Mouse (Mus musculus): ENCODE data around the gene Gmnn. TPM values are rescaled to one million over a fixed set of nuclear protein-coding genes. Genes with fewer than 3 reads are reported as not detected.
"Not testable (repeated sequence)": the region's sequence is repeated elsewhere in the genome, so short reads cannot be mapped to it uniquely, and the experiment has no call there.

The Gmnn gene
- total RNA-seq, 1 experiment from 2014 or later = 12.3 TPM

DNA sequence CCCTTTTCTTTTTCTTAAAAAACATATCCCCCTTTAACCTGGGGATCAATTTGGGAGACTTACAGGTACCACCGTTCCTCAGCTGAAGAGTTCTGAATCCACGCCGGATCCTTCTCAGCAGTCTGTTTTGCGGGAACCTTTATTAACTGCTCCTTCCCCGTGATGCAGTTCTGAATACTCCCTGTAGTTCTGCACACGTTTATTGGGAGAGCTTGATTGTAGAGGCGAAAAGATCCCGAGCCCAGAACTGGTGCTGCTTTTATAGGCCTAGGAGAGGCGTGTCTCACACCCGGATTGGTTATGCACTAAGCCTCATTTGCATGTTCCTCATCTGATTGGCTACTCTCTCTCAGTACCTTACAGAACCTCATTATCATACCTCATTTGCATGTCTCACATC is 9.8 kb upstream of the Gmnn start:
- not testable (repeated sequence) for ATAC-seq (ENCODE audit: extremely low read depth, insufficient number of reproducible peaks, low FRiP score, poor library complexity, severe bottlenecking)

GRCm38 (mm10) chr13:24767809-24768208 is 6.1 kb upstream of the Gmnn start:
- ATAC-seq (ENCODE audit: extremely low read depth, insufficient number of reproducible peaks, low FRiP score, poor library complexity, severe bottlenecking) = not testable (repeated sequence)

GRCm38 (mm10) chr13:24762254-24762653 is 531 bp upstream of the Gmnn start:
- no peak for ATAC-seq (ENCODE audit: extremely low read depth, insufficient number of reproducible peaks, low FRiP score, poor library complexity, severe bottlenecking)

- ATAC-seq (ENCODE audit: extremely low read depth, insufficient number of reproducible peaks, low FRiP score, poor library complexity, severe bottlenecking) = no peak
Measured at GRCm38 (mm10) chr13:24761083-24761402, 680 bp downstream of the Gmnn start.

DNA sequence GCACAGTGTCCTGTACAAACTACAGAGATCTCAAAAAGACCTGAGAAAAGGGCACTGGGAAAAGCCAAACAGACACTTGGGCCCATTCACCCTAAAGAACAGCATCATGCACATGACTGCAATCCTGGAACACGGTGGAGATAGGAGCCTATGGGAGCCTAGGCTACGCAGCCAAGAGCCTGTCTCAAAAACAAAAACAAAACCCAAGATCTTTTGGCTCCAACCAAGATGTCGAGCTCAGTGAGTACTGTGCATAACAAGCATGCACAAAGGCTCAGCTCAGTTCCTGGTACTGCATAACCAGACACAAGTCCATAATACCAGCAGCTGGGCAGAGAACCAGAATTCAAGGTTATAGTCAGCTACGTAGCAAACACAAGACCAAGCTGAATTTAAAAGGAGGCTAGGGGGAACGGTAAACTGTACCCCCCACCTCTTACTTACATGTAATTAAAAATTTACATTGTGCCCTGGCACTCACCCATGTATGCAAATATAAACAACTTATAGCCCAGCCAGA is 1.3 kb downstream of the Gmnn start:
- no peak for ATAC-seq (ENCODE audit: extremely low read depth, insufficient number of reproducible peaks, low FRiP score, poor library complexity, severe bottlenecking)

DNA sequence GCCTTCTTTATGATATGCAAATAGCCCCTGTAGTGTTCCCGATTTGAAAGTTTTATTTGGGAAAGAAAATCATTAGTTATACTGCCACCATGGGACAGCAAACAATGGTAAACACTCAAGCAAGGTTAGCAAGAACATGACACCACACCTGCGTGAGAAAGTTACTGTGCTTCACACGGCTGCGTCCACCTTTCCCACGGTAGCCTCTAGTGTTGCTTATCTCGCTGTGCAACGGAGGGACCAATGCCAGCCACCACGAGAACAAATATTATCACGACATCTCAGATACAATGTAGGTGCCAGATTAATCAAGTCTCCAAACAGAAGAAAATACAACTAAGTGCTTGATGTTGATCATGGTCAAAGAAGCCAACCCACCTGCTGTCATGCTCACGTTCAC is 2.3 kb downstream of the Gmnn start:
- ATAC-seq (ENCODE audit: extremely low read depth, insufficient number of reproducible peaks, low FRiP score, poor library complexity, severe bottlenecking) = no peak

DNA sequence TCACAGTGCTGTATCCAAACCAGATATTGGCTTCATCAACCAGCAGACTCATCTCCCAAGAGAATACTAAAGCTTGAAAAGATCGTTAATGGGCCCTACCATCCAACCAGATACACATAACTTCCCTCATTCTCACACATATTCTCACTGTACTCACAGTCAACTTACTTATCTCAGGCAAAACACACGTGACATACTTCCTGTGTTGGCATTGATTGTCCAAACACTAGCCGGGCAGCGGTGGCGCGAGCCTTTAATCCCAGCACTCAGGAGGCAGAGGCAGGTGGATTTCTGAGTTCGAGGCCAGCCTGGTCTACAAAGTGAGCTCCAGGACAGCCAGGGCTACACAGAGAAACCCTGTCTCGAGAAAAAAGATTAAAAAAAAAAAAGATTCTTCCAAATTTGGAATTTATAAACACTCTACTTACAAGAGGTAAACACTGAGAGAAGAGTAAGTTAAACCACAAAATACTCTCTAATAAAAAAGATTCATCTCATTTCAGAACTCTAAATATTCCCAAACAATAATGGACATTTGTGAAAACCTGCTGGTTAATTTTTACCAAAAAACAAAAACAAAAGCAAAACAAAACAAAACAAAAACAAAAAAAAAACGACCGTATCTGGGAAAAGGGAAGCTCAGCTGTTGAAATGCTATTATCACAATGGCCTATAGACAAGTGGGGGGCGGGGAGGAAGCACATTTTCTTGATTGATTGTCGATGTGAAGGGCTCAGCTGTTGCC is 3.7 kb downstream of the Gmnn start:
- ATAC-seq (ENCODE audit: extremely low read depth, insufficient number of reproducible peaks, low FRiP score, poor library complexity, severe bottlenecking) = no peak

DNA sequence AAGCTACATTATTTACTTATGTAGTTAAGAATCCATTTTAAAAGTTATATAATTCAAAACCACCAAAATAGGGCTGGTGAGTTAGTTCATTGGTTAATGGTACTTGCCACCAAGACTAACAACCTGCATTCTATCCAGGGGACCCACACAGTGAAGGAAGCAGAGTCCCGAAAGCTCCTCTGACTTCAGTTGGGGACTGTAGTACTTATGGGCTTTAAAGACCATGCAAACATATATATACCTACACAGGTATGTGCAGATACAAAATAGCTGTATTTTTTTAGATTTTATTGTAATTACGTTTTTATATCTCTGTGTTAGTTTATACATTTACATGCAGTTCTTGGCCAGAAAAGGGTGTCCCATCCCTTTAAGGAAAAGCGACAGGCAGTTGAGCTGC is 5.0 kb downstream of the Gmnn start:
- no peak for ATAC-seq (ENCODE audit: extremely low read depth, insufficient number of reproducible peaks, low FRiP score, poor library complexity, severe bottlenecking)

- no peak for ATAC-seq (ENCODE audit: extremely low read depth, insufficient number of reproducible peaks, low FRiP score, poor library complexity, severe bottlenecking)
Measured at GRCm38 (mm10) chr13:24751396-24751795, 10.3 kb downstream of the Gmnn start.

- ATAC-seq (ENCODE audit: extremely low read depth, insufficient number of reproducible peaks, low FRiP score, poor library complexity, severe bottlenecking) = no peak
Measured at GRCm38 (mm10) chr13:24750807-24751206, 10.9 kb downstream of the Gmnn start.

DNA sequence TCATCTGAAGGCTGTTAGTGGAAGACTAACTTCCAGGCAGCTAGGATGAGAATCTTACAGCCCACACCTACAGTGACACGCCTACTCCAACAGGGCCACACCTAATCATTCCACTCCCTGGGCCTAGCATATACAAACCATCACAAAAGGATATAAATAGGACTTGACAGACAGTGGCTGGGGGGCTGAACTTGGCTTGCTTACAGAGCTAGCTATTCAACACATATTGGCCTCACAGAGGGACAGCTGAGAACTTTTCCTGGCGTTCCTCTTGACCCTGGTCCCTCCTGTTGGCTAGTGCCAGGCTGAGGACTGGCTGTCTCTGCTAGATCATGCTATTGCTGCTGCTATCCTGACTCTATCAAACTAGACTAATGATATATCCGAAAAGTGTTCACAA is 13.9 kb downstream of the Gmnn start:
- no peak for ATAC-seq (ENCODE audit: extremely low read depth, insufficient number of reproducible peaks, low FRiP score, poor library complexity, severe bottlenecking)

GRCm38 (mm10) chr13:24741028-24741427 is 20.7 kb downstream of the Gmnn start, which contains the start of gene Armh2:
Gene Armh2 (plus strand): TSS chr13:24741232.
- no peak for ATAC-seq (ENCODE audit: extremely low read depth, insufficient number of reproducible peaks, low FRiP score, poor library complexity, severe bottlenecking)

DNA sequence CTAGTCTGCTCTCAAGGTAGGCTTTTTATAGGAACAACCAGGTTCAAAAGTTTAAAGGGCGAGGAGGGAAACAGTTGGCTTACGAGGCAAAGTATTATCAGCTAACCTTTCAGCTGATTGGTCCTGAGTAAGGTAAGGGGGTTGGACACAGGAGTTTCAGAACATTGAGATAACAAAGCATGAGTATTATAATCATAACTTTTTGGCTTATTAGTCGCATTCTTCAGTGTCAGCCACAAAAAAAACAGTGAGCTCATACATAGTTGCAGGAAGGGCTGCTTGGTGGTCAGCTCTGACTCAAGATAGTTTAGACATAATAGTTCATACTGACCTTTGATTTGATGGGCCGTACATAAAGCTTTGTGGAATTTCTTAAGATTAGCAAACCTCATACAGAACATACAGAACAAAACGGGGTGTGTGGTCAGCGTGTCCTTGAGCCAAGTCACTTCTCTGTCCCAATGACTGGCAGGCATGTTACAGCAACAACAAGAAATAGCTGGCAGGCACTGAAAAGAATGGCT is 26.1 kb downstream of the Gmnn start:
- ATAC-seq (ENCODE audit: extremely low read depth, insufficient number of reproducible peaks, low FRiP score, poor library complexity, severe bottlenecking) = no peak

DNA sequence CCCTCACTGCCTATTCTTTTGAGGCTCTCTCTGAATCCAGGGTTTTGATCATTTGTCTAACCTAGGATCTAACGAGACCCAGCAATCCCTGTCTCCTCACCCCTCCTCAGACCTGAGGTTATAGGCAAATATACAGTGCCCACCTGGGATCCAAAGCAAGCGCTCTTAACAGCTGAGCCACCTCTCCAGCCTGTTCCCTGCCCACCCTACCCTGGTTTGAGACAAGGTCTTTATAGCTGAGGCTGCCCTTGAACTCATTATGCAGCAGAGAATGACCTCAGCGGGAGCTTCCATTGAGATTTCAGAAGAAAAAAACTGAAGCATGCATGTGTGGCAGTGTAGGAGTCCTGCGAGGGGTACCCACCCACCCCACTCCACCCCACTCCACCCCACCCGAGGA is 27.2 kb downstream of the Gmnn start:
- ATAC-seq (ENCODE audit: extremely low read depth, insufficient number of reproducible peaks, low FRiP score, poor library complexity, severe bottlenecking) = no peak

- ATAC-seq (ENCODE audit: extremely low read depth, insufficient number of reproducible peaks, low FRiP score, poor library complexity, severe bottlenecking) = no peak
Measured at GRCm38 (mm10) chr13:24729128-24729527, 32.6 kb downstream of the Gmnn start.

- no peak for ATAC-seq (ENCODE audit: extremely low read depth, insufficient number of reproducible peaks, low FRiP score, poor library complexity, severe bottlenecking)
Measured at GRCm38 (mm10) chr13:24724395-24724759, 37.3 kb downstream of the Gmnn start.

DNA sequence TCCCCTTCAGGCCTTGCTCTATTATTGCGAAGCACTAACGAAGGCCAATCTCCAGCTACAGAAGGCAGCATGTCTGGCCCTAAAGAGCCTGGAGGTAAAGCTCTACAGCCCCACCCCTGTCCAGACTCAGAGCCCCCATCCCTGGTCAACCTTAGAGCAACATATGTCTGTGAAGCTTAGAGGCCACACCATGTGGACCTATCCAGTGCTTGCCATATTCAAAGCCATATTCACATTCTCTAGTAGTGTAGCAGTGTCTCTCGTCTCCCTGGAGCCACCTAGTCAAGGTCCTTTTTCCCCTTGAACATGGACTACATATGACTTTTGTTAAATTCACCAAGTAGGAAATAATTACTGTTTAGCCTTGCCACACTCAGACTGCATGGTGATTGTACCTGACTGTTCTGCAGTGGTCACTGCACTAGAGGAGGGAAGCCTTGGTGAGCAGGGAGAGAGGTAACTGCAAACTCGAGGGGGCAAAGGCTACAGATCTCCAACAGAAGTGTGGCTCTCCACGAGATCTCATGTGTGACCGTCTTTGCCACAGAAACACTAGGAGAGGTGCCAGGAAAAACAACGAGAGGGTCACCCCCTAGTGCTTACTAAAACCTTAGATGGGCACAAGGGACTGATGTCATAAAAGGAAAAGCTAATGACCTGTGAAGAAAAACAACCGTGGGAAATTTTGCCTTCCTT is 37.9 kb downstream of the Gmnn start:
- no peak for ATAC-seq (ENCODE audit: extremely low read depth, insufficient number of reproducible peaks, low FRiP score, poor library complexity, severe bottlenecking)

GRCm38 (mm10) chr13:24721502-24721901 is 40.2 kb downstream of the Gmnn start:
- ATAC-seq (ENCODE audit: extremely low read depth, insufficient number of reproducible peaks, low FRiP score, poor library complexity, severe bottlenecking) = no peak

GRCm38 (mm10) chr13:24717677-24718076 is 44.0 kb downstream of the Gmnn start:
- no peak for ATAC-seq (ENCODE audit: extremely low read depth, insufficient number of reproducible peaks, low FRiP score, poor library complexity, severe bottlenecking)

DNA sequence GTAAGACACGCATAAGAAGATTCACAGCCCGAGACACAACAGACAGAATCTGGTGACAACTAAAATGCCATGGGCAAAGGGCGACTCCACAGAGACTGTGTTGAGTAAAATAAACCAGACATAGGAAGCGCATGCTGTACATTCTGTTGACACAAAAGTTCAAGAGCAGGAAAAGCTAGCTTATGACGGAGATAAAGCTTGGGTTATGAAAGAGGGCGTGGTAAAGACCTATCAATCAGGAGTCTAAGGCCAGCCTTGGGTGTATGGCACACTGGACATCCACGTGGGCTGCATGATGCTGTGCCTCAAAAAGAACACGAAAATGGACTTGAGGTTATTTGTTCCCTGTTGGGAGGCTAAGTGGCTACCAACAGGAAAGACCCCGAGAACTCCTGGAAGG is 45.3 kb downstream of the Gmnn start:
- ATAC-seq (ENCODE audit: extremely low read depth, insufficient number of reproducible peaks, low FRiP score, poor library complexity, severe bottlenecking) = no peak

Measured in neutrophil, adult 5-6 weeks (primary cell).